Mouse (Mus musculus): ENCODE results near the gene Acss2. TPM values are rescaled to one million over a fixed set of nuclear protein-coding genes. Genes with fewer than 3 reads are reported as not detected.

The Acss2 gene
- polyA plus RNA-seq, 1 experiment from 2014 or later: 14.4 TPM

- Histone ChIP-seq H3K4me1 (replicated peaks) (peaks cover 17% of the 10 kb centered on the region), H3K9ac (no peak overlapping the region), H3K36me3 (no peaks in the 10 kb centered on the region), H3K9me3 (replicated peaks) (no peaks in the 10 kb centered on the region), H3K4me2 (no peak overlapping the region), H3K27me3 (replicated peaks) (no peaks in the 10 kb centered on the region), H3K4me3 (no peak overlapping the region), H3K27ac (ENCODE audit: poor library complexity, severe bottlenecking) (no peak overlapping the region)
- ATAC-seq (ENCODE audit: insufficient number of reproducible peaks, low FRiP score): no peak
These were observed 21.9 kb downstream of the Acss2 start for GRCm38 (mm10) chr2:155539696-155540095.

- Histone ChIP-seq H3K9ac (no peak overlapping the region), H3K9me3 (replicated peaks) (no peaks in the 10 kb centered on the region), H3K4me1 (replicated peaks) (peaks cover 17% of the 10 kb centered on the region), H3K4me2 (peak overlapping the region; percentile 35), H3K36me3 (no peaks in the 10 kb centered on the region), H3K27ac (ENCODE audit: poor library complexity, severe bottlenecking) (peak overlapping the region; percentile 86), H3K27me3 (replicated peaks) (no peaks in the 10 kb centered on the region), H3K4me3 (no peak overlapping the region)
- ATAC-seq (ENCODE audit: insufficient number of reproducible peaks, low FRiP score): no peak
- 36% methylated on average over 6 of the region's 6 CpGs for WGBS
These were observed 23.2 kb downstream of the Acss2 start for GRCm38 (mm10) chr2:155540822-155541458.

- 0 out of 2 replicates have a peak, but pooled peaks cover 7% of the 10 kb centered on the region for H3K4me1 ChIP-seq (replicated peaks)
- no peaks in the 10 kb centered on the region for H3K36me3 ChIP-seq
- no peaks in the 10 kb centered on the region for H3K27me3 ChIP-seq (replicated peaks)
- ATAC-seq (ENCODE audit: insufficient number of reproducible peaks, low FRiP score): no peak
- H3K27ac ChIP-seq (ENCODE audit: poor library complexity, severe bottlenecking): no peak overlapping the region
- H3K4me3 ChIP-seq: no peak overlapping the region
- H3K4me2 ChIP-seq: no peak overlapping the region
- H3K9me3 ChIP-seq (replicated peaks): no peaks in the 10 kb centered on the region
- 55% methylated on average over 1 of the region's 1 CpGs for WGBS
- no peak overlapping the region for H3K9ac ChIP-seq
These were observed 29.2 kb downstream of the Acss2 start for GRCm38 (mm10) chr2:155546955-155547354.

GRCm38 (mm10) chr2:155552336-155552735, 34.6 kb downstream of the Acss2 start:
- ATAC-seq (ENCODE audit: insufficient number of reproducible peaks, low FRiP score): no peak
- Histone ChIP-seq H3K36me3 (no peaks in the 10 kb centered on the region), H3K4me2 (no peak overlapping the region), H3K27ac (ENCODE audit: poor library complexity, severe bottlenecking) (no peak overlapping the region), H3K4me3 (no peak overlapping the region), H3K4me1 (replicated peaks) (no peaks in the 10 kb centered on the region), H3K9ac (no peak overlapping the region), H3K27me3 (replicated peaks) (no peaks in the 10 kb centered on the region), H3K9me3 (replicated peaks) (no peaks in the 10 kb centered on the region)

DNA sequence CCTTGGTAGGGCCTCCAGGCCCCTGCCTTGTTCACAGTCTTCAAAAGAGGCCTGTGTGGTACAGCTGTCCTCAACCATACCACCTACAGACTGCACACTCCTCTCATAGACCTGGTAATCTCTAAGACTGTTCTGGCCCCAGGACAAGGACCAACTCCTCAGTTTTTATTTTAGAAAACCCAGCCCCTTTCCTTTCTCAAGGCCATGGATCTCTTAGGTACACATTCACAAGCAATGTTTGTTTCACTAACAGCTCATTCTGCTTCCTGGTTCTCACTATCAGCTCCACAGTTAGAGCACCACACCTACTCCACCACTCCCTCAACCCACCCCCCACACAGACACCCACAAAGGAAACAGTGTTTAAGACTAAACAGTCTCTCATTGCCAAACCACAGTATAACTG, 35.2 kb downstream of the Acss2 start:
- H3K4me3 ChIP-seq: no peak overlapping the region
- no peaks in the 10 kb centered on the region for H3K36me3 ChIP-seq
- H3K4me1 ChIP-seq (replicated peaks): no peaks in the 10 kb centered on the region
- H3K27ac ChIP-seq (ENCODE audit: poor library complexity, severe bottlenecking): no peak overlapping the region
- no peak for ATAC-seq (ENCODE audit: insufficient number of reproducible peaks, low FRiP score)
- H3K9ac ChIP-seq: no peak overlapping the region
- H3K4me2 ChIP-seq: no peak overlapping the region
- H3K9me3 ChIP-seq (replicated peaks): no peaks in the 10 kb centered on the region
- H3K27me3 ChIP-seq (replicated peaks): no peaks in the 10 kb centered on the region

GRCm38 (mm10) chr2:155554426-155554985, 36.8 kb downstream of the Acss2 start:
- no peak for ATAC-seq (ENCODE audit: insufficient number of reproducible peaks, low FRiP score)
- H3K27me3 ChIP-seq (replicated peaks): no peaks in the 10 kb centered on the region
- no peak overlapping the region for H3K4me2 ChIP-seq
- H3K27ac ChIP-seq (ENCODE audit: poor library complexity, severe bottlenecking): no peak overlapping the region
- H3K9me3 ChIP-seq (replicated peaks): no peaks in the 10 kb centered on the region
- 80% methylated on average over 2 of the region's 2 CpGs for WGBS
- no peak overlapping the region for H3K9ac ChIP-seq
- H3K4me1 ChIP-seq (replicated peaks): no peaks in the 10 kb centered on the region
- peaks cover 5% of the 10 kb centered on the region for H3K36me3 ChIP-seq
- H3K4me3 ChIP-seq: no peak overlapping the region

GRCm38 (mm10) chr2:155562209-155562608, 44.5 kb downstream of the Acss2 start:
- WGBS: 50% methylated on average over 1 of the region's 1 CpGs
- peaks cover 40% of the 10 kb centered on the region for H3K36me3 ChIP-seq
- no peak overlapping the region for H3K4me2 ChIP-seq
- no peak for ATAC-seq (ENCODE audit: insufficient number of reproducible peaks, low FRiP score)
- no peak overlapping the region for H3K9ac ChIP-seq
- no peaks in the 10 kb centered on the region for H3K4me1 ChIP-seq (replicated peaks)
- no peaks in the 10 kb centered on the region for H3K9me3 ChIP-seq (replicated peaks)
- no peak overlapping the region for H3K4me3 ChIP-seq
- H3K27me3 ChIP-seq (replicated peaks): no peaks in the 10 kb centered on the region
- no peak overlapping the region for H3K27ac ChIP-seq (ENCODE audit: poor library complexity, severe bottlenecking)

- H3K27me3 ChIP-seq (replicated peaks): no peaks in the 10 kb centered on the region
- no peaks in the 10 kb centered on the region for H3K9me3 ChIP-seq (replicated peaks)
- ATAC-seq (ENCODE audit: insufficient number of reproducible peaks, low FRiP score): no peak
- WGBS: 80% methylated on average over 4 of the region's 4 CpGs
- H3K4me2 ChIP-seq: no peak overlapping the region
- no peak overlapping the region for H3K9ac ChIP-seq
- no peak overlapping the region for H3K27ac ChIP-seq (ENCODE audit: poor library complexity, severe bottlenecking)
- peaks cover 44% of the 10 kb centered on the region for H3K36me3 ChIP-seq
- H3K4me3 ChIP-seq: no peak overlapping the region
- H3K4me1 ChIP-seq (replicated peaks): no peaks in the 10 kb centered on the region
These were observed 45.2 kb downstream of the Acss2 start for GRCm38 (mm10) chr2:155562934-155563333.

- no peak for ATAC-seq (ENCODE audit: insufficient number of reproducible peaks, low FRiP score)
- Histone ChIP-seq H3K27me3 (replicated peaks) (no peaks in the 10 kb centered on the region), H3K9me3 (replicated peaks) (no peaks in the 10 kb centered on the region), H3K4me3 (no peak overlapping the region), H3K9ac (no peak overlapping the region), H3K36me3 (peaks cover 38% of the 10 kb centered on the region), H3K4me2 (no peak overlapping the region), H3K4me1 (replicated peaks) (no peaks in the 10 kb centered on the region), H3K27ac (ENCODE audit: poor library complexity, severe bottlenecking) (no peak overlapping the region)
- WGBS: 80% methylated on average over 5 of the region's 5 CpGs
These were observed 50.0 kb downstream of the Acss2 start for GRCm38 (mm10) chr2:155567751-155568150.

- H3K4me2 ChIP-seq: no peak overlapping the region
- no peak overlapping the region for H3K4me3 ChIP-seq
- no peak overlapping the region for H3K27ac ChIP-seq (ENCODE audit: poor library complexity, severe bottlenecking)
- ATAC-seq (ENCODE audit: insufficient number of reproducible peaks, low FRiP score): no peak
- 60% methylated on average over 3 of the region's 3 CpGs for WGBS
- H3K9me3 ChIP-seq (replicated peaks): no peaks in the 10 kb centered on the region
- H3K9ac ChIP-seq: peak overlapping the region; percentile 1; the same call in 1 of the 2 replicates
- no peaks in the 10 kb centered on the region for H3K4me1 ChIP-seq (replicated peaks)
- H3K27me3 ChIP-seq (replicated peaks): no peaks in the 10 kb centered on the region
- peaks cover 31% of the 10 kb centered on the region for H3K36me3 ChIP-seq
These were observed 51.6 kb downstream of the Acss2 start for GRCm38 (mm10) chr2:155569223-155569807.

DNA sequence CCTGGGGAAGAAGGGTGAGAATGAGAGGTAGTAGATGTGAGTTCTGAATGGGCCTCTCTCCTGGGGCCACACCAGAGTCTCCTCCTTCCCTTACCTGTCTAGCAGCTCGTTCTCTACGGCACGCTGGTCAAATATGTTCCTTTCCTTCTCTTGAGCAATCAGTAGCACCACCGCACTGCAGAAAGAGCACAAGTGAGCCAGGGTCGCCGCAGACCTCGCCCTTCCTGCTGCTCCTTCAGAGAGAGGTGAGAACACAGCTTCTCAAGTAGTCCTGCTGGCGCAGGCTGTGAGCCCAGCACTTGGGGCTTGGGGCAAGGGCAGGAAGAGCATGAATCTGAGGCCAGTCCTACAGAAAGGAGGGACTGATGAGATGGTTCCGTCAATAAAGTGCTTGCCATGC, 55.3 kb downstream of the Acss2 start:
- H3K9me3 ChIP-seq (replicated peaks): no peaks in the 10 kb centered on the region
- no peaks in the 10 kb centered on the region for H3K27me3 ChIP-seq (replicated peaks)
- no peak overlapping the region for H3K27ac ChIP-seq (ENCODE audit: poor library complexity, severe bottlenecking)
- H3K9ac ChIP-seq: no peak overlapping the region
- peaks cover 21% of the 10 kb centered on the region for H3K36me3 ChIP-seq
- H3K4me3 ChIP-seq: no peak overlapping the region
- no peak for ATAC-seq (ENCODE audit: insufficient number of reproducible peaks, low FRiP score)
- no peaks in the 10 kb centered on the region for H3K4me1 ChIP-seq (replicated peaks)
- H3K4me2 ChIP-seq: no peak overlapping the region
- 79% methylated on average over 9 of the region's 9 CpGs for WGBS

GRCm38 (mm10) chr2:155573996-155574395, 56.2 kb downstream of the Acss2 start:
- Histone ChIP-seq H3K4me1 (replicated peaks) (no peaks in the 10 kb centered on the region), H3K27ac (ENCODE audit: poor library complexity, severe bottlenecking) (no peak overlapping the region), H3K9ac (no peak overlapping the region), H3K4me3 (no peak overlapping the region), H3K4me2 (no peak overlapping the region), H3K27me3 (replicated peaks) (no peaks in the 10 kb centered on the region), H3K9me3 (replicated peaks) (no peaks in the 10 kb centered on the region), H3K36me3 (peaks cover 21% of the 10 kb centered on the region)
- WGBS: 88% methylated on average over 7 of the region's 7 CpGs
- ATAC-seq (ENCODE audit: insufficient number of reproducible peaks, low FRiP score): no peak
